Mouse (Mus musculus): ENCODE results near the gene Gcgr.
"Not testable (repeated sequence)": the region's sequence is repeated elsewhere in the genome, so short reads cannot be mapped to it uniquely, and the experiment has no call there.

The Gcgr gene

DNA sequence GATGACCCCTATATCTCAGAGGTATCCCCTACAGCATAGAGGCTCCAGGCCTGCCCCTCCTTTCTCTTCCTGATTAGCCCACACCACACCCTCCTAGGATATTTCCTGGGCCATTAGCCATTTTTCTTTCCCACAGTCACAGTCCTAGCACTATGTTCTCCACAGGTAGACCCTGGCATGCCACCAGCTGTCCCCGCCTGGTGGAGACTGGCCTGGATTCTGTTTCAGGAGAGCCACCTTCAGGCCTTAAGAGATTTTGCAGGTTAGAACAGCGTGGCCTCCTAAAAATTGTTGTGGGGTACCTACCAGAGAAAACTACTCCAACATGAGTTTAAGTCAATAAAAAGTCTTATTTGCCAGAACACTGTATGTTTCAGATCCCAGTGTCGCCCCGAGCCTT is 23.6 kb upstream of the Gcgr start:
- DNase-seq (ENCODE audit: low spot score in 2 of 2): no peak

DNA sequence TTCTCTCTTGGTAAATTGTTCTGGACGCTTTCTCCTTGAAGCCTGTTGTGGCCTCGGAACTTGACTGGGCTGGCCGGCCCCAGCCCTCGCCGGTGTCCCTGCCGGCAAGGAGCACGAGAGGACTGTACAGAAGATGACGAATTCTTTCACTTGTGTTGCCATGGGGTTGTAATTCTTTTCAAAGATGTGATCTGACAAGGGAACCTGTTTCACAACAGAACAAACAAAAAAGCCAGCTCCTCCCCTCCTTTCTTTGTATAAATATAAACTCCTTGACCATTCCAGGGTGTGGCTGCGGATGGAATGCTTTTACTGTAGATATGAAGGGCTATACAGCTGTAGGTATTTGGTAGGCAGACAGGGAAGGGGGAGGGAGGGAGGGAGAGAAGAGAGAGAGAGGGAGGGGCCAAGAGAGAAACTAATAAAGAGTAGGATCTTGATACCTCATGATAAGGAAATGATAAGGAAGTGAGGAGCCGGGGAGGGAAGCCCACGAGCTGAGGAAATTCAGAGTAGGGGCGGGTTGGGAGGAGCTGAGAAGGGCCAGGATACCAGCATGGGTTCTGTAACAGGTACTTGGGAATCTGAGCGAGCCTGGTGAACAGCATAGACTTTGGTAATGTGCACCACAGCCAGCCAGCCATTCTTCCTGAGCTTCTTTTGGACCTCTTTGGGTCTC is 22.7 kb upstream of the Gcgr start:
- DNase-seq (ENCODE audit: low spot score in 2 of 2): no peak

DNA sequence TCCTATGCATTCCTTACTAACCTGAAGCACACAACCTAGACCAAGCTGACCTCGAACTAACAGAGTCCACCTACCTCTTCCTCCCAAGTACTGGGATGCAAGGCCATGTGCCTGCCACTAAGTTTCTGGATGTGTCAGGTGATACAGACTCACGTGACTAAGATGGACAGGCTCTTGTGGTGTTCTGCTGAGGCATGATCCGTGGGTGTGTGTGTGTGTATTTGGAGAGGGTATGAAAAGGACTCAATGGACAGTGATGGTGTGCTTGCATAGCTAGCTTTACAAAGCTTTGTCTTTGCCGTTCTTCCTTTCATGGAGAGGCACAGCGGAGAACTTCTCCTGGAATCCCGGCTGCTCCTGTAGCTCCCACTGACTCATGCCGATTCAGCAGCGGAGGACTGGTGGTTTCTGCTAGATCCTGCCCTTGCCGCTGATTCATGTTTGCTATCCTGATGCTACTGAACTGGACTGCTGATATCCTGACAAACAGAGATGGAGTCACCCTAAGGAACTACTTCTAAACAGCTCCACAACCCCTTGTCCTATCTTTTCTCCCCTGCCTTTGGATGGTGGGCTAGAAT is 22.1 kb upstream of the Gcgr start:
- no peak for DNase-seq (ENCODE audit: low spot score in 2 of 2)

DNA sequence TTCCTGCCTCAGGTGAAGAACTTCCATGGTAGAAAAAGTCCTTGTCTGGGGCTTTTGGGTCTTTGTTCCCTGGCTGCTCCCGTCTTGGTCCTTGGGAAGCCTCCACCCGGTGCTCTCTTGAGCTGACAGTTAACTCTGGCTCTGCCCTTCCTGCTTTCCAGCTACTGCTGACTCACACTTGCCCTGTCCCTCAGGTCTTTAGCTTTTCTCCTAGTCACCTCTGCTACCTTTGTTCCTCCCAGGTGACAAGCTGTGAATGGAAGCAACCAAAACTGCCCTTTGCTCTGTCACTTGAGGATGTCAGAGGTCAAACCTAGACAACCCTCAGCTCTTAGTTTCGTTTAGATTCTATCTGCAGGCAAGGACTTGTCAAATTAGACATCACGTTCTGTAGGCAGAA is 20.6 kb upstream of the Gcgr start:
- no peak for DNase-seq (ENCODE audit: low spot score in 2 of 2)

DNA sequence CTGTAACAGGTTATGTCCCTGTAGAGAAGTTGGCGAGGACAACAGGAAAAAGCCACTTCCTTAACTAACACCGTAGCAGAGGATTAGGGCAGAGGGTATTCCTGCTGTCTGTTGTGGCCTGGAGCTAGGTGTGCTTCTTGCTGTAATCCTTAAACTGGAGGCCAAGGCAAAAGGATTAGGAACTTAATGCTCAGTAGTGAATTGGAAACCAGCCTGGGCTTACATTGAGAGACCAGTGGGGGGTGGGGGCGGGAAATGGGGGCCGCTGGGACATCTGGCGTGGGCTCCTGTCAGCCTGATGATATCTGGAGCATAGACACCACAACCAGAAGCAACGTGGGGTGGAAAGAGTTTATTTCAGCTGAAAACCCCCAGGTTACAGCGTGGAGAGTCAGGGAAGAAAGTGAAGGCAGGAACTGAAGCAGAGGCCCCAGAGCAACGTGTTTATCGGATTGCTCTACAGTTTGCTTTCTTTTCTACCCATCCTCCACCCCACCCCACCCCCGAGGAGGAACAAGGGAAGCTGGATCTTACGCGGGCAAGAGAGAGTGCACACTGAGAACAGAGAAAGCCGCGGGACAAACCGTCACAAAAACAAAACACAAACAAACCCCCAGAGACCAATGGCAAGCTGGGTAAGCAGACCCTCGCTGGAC is 20.0 kb upstream of the Gcgr start:
- DNase-seq (ENCODE audit: low spot score in 2 of 2): no peak

DNA sequence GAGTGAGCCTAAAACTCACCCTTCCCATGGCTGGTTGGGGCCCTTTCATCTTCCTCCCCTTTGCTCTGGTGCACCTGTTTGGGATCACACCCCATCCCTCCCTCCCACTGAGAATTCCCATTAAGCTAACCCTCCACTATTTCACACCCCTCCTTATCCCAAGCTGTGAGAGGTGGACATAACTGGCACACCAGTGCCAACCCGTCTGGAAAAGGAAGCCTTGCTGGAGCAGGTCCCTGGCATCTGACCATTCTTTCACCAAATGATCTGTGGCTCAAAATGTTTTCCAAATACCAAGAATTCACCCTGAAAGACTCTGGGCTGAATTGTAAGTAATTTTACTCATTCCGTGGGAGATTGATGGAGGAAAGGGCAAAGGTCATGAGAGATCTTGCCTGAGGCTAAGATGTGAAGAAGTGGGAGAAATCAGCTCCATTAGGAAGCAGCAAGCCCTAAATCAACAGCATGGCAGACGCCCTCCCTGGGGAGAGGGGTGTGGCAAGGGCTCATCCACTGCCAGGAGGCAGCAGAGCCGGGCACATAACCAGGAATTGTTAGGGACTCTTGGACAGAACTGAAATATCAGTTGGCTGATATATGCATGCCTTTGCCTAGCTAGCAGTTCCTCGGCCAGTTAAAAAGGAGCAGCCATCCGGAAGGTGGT is 17.6 kb upstream of the Gcgr start:
- no peak for DNase-seq (ENCODE audit: low spot score in 2 of 2)

DNA sequence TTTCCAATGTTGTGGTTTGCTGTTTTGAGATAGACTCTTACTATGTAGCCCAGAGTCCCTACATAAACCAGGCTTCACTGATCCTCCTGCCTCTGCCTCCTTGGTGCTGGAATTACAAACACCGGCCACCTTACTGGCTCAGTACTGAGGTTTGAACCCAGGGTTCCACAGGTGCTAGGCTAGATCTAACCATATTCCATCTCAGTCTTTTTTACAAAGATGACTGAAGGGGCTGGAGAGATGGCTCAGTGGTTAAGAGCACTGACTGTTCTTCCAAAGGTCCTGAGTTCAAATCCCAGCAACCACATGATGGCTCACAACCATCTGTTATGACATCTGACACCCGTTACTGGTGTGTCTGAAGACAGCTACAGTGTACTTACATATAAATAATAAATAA is 16.2 kb upstream of the Gcgr start:
- DNase-seq (ENCODE audit: low spot score in 2 of 2): not testable (repeated sequence)

DNA sequence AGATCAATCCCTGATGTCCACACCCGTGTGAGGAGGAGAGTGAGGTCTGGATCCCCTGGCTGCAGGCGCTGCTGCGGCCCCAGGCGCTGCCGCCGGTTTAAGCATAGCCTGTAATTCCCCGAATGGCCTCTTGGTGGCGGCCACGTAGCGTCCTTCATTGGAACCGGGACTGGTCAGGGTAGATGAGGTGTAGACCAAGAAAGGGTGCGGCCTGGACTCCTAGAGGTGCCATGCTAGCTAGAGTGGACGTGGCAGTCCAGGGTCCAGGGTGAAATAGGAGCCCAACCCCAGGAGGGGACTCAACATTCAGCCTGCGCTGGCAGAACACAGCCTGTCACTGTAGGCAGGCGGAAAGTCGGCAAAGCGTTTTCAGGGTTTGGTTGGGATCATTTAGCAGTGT is 14.9 kb upstream of the Gcgr start:
- peak; percentile 80 to 87 for DNase-seq (ENCODE audit: low spot score in 2 of 2)

DNA sequence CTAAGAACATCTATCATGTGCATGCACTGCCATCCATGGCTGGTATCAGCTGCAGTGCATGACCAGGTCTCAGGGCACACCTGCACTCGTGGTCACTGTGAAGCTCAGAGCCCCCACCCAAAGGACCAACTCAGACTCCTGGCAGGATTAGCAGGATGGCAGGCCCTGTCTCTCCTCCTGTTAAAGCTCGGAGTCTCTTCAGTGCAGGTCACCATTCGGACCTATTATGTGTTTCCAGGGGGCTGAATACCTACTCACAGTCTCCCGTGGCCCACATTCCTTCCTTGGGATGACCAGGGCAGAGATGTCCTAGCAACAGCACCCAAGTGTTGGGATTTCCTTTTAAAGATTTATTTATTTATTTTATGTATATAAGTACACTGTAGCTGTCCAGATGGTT is 13.4 kb upstream of the Gcgr start:
- DNase-seq (ENCODE audit: low spot score in 2 of 2): no peak

DNA sequence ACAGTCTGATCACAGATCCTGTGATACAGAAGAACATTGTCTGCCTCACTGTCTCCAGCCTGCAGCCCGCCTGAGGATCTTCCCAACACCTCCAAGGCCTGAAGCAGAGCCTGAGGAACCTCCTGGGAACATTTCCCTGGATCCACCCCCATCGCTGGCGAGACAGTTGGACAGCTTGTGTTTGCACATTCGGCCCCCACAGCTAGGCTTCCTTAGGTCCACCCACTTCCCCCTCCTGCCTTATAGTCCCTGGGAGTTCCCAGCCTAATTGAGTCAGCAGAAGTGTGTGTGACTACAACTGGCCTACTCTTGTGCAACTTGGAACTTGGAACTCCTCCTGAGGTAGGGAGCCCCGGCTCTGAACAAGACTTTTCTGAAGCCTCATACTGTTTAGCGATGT is 12.5 kb upstream of the Gcgr start:
- DNase-seq (ENCODE audit: low spot score in 2 of 2): peak; percentile 77 to 83

DNA sequence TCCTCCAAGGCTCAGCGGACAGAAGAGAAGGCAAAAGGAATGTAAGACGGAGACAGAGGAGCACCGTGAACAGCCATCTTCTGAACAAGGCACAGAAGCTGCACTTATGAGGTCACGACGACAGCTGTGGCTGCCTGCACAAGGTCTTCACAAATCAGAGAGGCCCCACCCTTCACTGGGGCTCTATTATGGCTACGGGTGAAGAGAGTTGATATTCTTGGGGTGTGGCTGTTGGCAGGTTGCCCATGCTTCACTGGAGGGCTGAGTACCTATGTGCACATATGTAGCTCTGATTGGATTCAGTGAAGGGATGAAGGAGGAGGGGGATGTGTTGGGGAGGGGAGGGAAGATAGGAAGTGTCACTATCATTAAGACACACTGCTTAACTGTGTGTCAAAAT is 11.9 kb upstream of the Gcgr start:
- DNase-seq (ENCODE audit: low spot score in 2 of 2): peak in 1 of 2 experiments; percentile 23

DNA sequence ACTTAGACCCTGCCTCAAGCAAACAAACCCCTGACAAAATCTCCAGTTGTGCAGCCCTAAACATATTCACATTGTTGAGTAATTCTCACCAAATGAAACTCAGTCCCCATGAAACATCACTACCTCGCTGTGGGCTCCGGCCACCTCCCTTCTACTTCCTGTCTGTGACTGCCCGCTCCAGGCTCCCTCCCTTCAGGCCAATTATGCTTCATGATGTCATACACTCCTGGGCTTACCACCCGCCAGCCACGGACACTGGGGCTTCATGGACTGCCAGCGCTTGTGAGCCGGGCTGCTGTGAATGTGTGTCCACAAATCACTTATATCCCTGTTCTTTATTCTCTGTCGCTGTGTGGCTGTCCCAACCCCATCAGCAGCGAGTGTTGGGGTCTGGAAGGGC is 10.8 kb upstream of the Gcgr start:
- DNase-seq (ENCODE audit: low spot score in 2 of 2): no peak

DNA sequence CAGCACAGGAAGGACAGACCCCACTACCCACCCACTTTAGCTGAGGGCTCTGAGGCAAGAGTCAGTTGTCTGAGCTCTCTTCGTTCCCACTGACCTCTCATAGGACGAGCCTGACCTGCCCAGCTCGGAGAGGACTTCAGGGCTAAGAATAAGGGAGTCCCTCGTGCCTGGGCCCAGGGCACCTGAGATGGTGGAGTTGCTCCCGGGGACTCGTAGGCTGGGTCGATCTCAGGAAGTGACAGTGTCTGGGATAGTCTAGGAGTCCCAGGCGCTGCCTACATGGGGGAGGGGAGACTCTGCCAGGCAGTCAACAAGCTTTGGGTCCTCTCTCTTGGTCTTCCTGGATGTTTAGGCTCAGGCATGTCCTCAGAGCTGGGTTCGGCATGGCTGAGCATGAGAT is 10.0 kb upstream of the Gcgr start:
- no peak for DNase-seq (ENCODE audit: low spot score in 2 of 2)

DNA sequence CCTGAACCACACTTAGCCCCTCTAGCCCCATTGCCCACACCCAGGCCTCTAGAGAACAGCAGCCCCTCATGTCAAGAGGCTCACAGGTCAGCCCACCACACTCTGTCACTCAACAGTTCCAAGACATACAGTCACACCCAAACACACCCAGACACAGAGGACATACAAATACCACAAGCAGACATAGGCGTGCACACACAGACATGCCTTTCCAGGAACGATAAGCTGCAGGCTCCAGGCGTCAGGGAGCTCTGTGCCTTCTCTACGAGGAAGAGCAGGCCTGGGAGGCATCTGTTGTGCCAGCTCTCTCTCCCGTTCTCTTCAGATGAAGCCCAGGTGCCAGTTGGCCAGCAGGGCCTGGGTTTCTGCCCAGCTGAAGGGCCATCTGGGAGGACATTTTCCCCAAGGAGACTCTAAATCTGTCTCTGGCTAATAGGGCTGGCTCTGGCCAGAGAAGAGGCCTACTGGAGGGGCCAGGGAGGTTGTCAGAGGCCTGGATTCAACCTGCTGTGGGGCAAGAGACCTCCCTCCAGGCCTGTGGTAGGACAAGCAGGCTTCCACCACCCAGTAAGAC is 9.4 kb upstream of the Gcgr start:
- DNase-seq (ENCODE audit: low spot score in 2 of 2): peak in 1 of 2 experiments; percentile 52

DNA sequence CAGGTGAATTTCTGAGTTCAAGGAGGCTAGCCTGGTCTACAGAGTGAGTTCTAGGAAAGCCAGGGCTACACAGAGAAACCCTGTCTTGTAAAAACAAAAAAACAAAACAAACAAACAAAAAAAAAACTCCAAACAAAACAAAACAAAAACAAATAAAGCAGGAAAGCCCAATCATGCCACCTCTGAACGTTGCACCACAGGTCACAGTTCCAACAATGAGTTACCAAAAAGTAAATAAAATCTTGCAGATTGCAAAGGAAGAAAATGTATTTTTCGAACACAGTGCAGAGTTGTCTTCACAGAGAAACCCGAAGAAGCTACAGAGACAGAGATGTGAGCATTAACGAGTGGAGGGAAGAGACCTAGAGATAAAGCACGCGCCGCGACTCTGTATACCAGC is 7.9 kb upstream of the Gcgr start:
- DNase-seq (ENCODE audit: low spot score in 2 of 2): no peak

DNA sequence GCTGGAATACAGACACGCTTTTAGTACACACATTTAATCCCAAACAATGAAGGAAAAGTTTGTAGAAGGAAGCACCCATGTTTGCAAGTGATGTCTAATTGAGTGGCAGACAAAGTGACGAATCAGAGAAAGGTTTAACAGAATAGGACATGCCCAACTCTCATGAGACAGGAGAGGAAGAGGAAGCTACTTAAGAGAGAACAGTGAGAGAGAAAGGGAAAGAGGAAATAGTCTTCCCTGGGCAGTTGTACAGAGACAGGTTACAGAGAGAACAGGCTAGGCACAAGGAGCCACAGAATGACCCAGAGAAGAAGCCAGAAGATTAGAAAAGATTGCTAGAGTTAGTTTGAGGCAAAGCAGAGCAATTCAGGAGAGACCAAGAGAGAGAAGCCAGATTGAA is 4.5 kb upstream of the Gcgr start:
- no peak for DNase-seq (ENCODE audit: low spot score in 2 of 2)

DNA sequence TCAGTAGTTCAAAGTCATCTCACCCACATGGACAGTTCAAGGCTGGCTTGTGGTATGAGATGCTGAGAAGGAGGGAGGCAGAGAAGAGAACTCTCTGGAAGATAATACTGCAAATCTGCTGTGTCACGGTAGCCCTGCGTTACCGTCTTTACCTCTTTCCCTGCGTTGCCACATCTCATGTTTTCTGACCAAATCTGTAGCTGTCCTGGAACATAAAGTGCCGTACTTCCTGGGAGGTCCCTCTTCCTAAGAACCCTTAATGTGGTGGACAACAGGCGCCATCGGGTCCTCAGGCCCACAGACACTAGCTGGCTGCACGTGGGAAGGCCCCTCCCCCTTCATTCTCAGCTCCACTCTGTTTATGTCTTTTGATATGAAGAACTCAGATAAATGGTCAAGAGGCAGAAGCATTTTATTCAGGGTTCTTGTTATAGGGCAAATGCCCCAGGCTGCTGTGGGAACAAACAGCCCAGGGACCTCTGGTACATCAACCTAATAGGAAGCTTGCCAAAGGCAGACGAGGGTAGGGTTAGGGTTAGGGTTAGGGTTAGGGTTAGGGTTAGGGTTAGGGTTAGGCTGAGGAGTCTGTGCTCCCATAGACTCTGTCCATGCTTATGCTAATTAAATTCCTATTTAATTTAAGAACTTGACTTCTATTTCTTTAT is 2.7 kb upstream of the Gcgr start:
- no peak for DNase-seq (ENCODE audit: low spot score in 2 of 2)

DNA sequence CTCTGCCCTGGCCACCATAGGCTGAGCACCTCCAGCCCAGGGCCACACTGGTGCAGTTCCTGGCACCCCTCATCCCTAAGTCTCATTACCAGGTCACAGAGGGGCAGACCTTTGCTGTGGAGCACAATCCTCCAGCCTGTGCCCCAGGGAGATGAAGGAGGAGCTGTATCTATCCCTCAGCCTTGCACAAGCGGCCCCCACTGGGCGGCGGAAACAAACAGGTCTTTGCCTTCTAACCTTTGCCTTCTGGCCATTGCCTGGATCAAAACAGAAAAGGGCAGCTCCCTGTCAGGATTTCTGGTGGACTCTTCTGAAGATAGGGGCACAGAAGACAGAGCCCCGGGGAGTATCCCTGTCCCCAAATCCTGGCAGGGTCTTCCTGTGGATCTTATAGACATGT is 1.6 kb upstream of the Gcgr start:
- DNase-seq (ENCODE audit: low spot score in 2 of 2): no peak

DNA sequence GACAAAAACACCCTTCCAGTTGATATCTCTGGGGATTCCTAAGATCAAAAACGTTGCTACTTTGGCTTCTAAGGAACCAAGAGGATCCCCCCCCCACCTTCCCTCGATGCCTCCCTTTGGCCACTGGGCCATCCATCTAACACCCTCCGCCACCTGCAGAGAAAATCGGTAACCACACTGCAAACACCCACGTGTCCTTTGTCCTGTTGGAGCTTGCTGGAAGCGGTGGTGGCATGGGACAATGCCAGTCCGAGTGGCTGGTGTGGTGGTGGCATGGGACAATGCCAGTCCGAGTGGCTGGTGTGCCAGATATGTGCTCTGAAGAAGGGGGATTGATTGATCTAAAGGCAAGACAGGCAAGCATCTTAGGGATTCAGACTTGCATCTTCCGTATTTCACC is 1.1 kb downstream of the Gcgr start:
- no peak for DNase-seq (ENCODE audit: low spot score in 2 of 2)

DNA sequence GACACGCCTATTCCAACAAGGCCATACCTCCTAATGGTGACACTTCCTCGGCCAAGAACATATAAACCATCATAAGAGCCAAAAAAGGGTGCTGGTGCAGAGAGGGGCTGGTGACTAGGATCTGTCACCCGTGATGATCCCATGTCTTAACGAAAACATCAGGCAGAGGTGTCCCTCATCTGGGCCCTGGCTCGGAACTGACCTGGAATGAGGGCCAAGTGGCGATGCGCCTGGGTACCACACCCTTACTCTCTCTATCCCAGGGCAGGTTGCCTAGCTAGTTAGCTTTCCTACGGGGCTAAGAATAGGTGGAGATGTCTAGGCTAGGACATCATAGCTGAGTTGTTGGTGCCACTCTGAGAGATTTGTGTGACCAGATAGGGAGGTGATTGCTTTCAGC is 3.6 kb downstream of the Gcgr start:
- no peak for DNase-seq (ENCODE audit: low spot score in 2 of 2)

DNA sequence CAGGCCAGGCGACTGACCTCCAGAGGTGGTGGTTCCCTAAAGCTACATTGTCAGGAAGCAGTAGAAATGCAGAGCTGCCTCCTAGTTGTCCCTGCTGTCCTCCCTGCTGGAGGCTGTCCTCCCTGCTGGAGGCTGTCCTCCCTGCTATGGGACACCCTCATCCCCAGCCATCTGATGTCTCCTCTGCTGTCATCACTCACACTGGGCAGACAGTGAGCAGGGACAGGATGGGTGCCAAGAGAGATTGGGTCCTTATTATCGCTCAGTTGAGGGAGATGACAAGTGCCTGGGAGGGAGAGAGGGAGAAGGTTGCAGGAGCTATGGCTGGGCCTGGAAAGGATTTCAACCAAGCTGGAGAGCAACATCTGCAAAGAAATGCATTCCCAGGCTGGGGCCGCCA is 4.6 kb downstream of the Gcgr start:
- DNase-seq (ENCODE audit: low spot score in 2 of 2): no peak

DNA sequence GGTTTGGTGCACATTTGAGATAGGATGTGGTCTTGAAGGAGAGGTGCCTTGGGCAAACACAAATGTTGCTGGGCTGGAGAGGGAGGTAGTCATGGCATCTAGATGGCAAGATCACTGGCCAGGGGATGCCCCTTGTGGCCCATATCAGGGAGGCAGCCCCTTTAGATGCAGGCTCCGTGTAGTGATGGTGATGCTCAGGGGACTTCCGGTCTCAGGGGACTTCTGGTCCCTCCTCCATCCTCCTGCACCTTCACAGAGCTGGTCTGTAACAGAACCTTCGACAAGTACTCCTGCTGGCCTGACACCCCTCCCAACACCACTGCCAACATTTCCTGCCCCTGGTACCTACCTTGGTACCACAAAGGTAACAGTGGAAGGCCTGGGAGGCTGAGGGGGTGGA is 5.3 kb downstream of the Gcgr start:
- no peak for DNase-seq (ENCODE audit: low spot score in 2 of 2)
